Mouse (Mus musculus) limb, embryonic 14.5 days (tissue): ENCODE results near the gene Asb7. TPM values are rescaled to one million over a fixed set of nuclear protein-coding genes. Genes with fewer than 3 reads are reported as not detected.
A peak's percentile ranks its signal among the peaks of the same experiment; 100 is the strongest.

ENCODE experiments used
- ATAC-seq: fragments of 200-750 bp; cut with Nextera tagmentation; 2 replicates; pipeline ENCODE4 v1.8.0; 2017; ENCODE audit warnings: low read depth, moderate number of reproducible peaks, moderate TSS enrichment; ENCODE audit not compliant: low FRiP score
- DNase-seq: peaks from one replicate; pipeline ENCODE4 v3.0.0-alpha.2; 2015; ENCODE audit warnings: low spot score
- H3K27ac ChIP-seq: fragments of 300-500 bp; sonication (generic); replicated peaks from 2 replicates; pipeline ENCODE4 v1.5.1; 2014; ENCODE audit warnings: low read depth, mild to moderate bottlenecking, low read length, moderate library complexity, mixed read lengths
- H3K27me3 ChIP-seq: fragments of 300-500 bp; sonication (generic); 2 replicates; pipeline ENCODE4 v1.6.1; 2014; ENCODE audit warnings: low read length, mixed read lengths; ENCODE audit not compliant: control insufficient read depth, insufficient read depth
- H3K36me3 ChIP-seq: fragments of 300-500 bp; sonication (generic); 2 replicates; pipeline ENCODE4 v1.6.1; 2014; ENCODE audit warnings: mild to moderate bottlenecking, low read length, moderate library complexity, mixed read lengths; ENCODE audit not compliant: control insufficient read depth, insufficient read depth
- H3K4me1 ChIP-seq: fragments of 300-500 bp; sonication (generic); 2 replicates; pipeline ENCODE4 v1.6.1; 2014; ENCODE audit warnings: antibody characterized with exemption, low read length, mixed read lengths; ENCODE audit not compliant: control insufficient read depth, insufficient read depth
- H3K4me2 ChIP-seq: fragments of 300-500 bp; sonication (generic); replicated peaks from 2 replicates; pipeline ENCODE4 v1.6.1; 2014; ENCODE audit warnings: low read depth, mild to moderate bottlenecking, low read length, moderate library complexity; ENCODE audit not compliant: severe bottlenecking
- H3K4me3 ChIP-seq: fragments of 300-500 bp; sonication (generic); replicated peaks from 2 replicates; pipeline ENCODE4 v1.5.1; 2014; ENCODE audit warnings: low read length
- H3K9ac ChIP-seq: fragments of 300-500 bp; sonication (generic); 2 replicates; pipeline ENCODE4 v1.6.1; 2014; ENCODE audit warnings: mild to moderate bottlenecking, low read depth, low read length, moderate library complexity; ENCODE audit not compliant: severe bottlenecking
- H3K9me3 ChIP-seq: fragments of 300-500 bp; sonication (generic); 2 replicates; pipeline ENCODE4 v1.6.1; 2016; ENCODE audit warnings: low read length; ENCODE audit not compliant: control insufficient read depth
- POLR2A ChIP-seq: fragments of 200-500 bp; IDR thresholded peaks from 2 replicates; pipeline ENCODE4 v1.8.0; 2012; ENCODE audit warnings: inconsistent platforms, mild to moderate bottlenecking, moderate library complexity, borderline replicate concordance; ENCODE audit not compliant: insufficient read depth, insufficient read length; ENCODE audit errors: extremely low read depth
- WGBS: fragments of 180-500 bp; shearing (Covaris S2); extraction: QIAGEN DNeasy Blood & Tissue Kit; methylation state at CpG from one replicate; pipeline ENCODE4 v1.1.7; 2014; 5-methylcytosine and 5-hydroxymethylcytosine counted together
- polyA plus RNA-seq, 2 experiments: library from polyadenylated mRNA; depleted of rRNA in 1 of 2; stranded (reverse) in 1 of 2; unstranded in 1 of 2; fragments of >200 nt; fragmentation: Nextera tagmentation in 1 of 2; extraction: Ambion mirVana in 1 of 2; gene quantifications; 2 replicates each; pipeline versions ENCODE4 v1.2.1 to v1.2.3; 2012 to 2014

Asb7 gene
- polyA plus RNA-seq, 2 experiments, result 8.8 to 13.5 TPM

DNA sequence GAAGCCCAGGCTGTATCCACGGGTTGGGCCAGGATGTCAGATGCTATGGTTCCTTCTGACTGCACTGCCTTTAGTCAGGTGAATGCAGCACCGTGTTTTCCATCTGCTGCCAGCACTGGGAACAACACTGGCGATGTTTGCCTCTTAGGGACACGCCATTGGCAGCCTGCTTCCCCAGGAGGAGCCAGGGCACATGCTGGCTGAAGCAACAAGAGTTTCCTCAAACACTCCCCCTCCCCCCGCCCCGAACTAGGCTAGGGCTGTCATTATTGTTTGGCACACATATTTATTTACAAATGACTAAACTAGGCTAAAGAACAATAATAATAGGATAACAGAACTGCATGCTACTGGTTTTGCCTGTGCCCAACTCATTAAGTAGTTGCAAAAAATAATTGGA is 56.0 kb downstream of the Asb7 start:
- ATAC-seq, result no peak
- no peak for DNase-seq
- TF ChIP-seq POLR2A, result no peak
- Histone ChIP-seq H3K4me3 (no peak overlapping the region), H3K36me3 (no peaks in the 10 kb centered on the region), H3K27me3 (no peaks in the 10 kb centered on the region), H3K27ac (no peak overlapping the region), H3K9ac (no peak overlapping the region), H3K4me2 (no peak overlapping the region), H3K9me3 (no peaks in the 10 kb centered on the region), H3K4me1 (no peaks in the 10 kb centered on the region)
- 66% methylated on average over 6 of the region's 6 CpGs for WGBS

DNA sequence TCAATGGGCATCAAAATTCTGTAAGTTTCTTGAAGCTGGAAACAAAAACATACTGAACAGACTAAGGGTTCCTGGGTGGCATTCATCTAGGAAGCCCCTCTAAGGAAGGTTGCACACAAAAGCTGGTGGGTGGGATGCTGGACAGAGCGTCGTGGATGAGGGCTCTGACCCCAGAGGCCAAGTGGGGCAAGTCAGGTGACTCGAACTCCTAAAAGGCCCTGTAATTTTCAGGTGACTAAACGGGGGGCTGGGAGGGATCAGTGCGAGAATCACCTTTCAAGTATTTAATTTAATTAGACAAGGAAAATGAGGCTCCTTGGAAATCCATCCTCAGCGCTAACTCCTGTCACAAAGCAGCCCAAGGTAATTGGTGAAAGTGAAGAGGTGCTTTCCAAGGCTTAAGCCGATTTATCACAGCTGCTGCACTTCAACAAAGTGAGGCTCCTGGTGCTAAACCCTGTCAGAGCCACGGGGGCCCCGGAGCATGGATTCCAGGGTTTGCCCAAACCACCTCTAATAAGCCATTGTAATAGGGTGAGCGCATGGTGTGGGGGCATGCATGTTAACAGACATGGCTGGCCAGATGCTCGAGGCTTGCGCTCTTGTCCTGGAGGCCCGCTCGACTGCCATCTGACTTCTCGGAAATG is 59.1 kb downstream of the Asb7 start:
- DNase-seq (no peak), ATAC-seq (no peak)
- H3K27ac ChIP-seq, result no peak overlapping the region
- TF ChIP-seq POLR2A, result no peak
- WGBS, result 62% methylated on average over 15 of the region's 15 CpGs
- H3K27me3 ChIP-seq, result no peaks in the 10 kb centered on the region
- H3K4me2 ChIP-seq, result no peak overlapping the region
- H3K9ac ChIP-seq, result no peak overlapping the region
- no peak overlapping the region for H3K4me3 ChIP-seq
- H3K9me3 ChIP-seq, result 0 out of 2 replicates have a peak, but pooled peaks cover 2% of the 10 kb centered on the region
- H3K4me1 ChIP-seq, result no peaks in the 10 kb centered on the region
- no peaks in the 10 kb centered on the region for H3K36me3 ChIP-seq

DNA sequence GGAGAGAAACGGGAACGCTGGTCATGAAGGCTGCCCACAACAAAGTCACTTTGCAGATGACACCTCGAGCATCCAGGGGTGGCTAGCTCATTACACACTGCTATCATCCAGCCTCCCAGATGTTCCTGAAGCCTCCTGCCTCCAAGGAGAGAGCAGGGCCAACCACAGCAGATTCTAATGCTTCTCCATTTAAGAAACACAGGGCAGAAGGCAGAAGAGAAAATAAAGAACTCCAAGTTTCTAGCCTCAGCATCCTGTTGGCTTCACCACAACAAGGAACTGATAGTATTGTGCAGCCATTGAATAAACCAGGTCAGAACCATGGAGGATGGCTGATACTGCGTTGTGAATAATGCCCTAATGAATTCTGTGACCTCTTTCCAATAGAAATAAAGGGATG is 60.0 kb downstream of the Asb7 start:
- no peak overlapping the region for H3K27ac ChIP-seq
- no peak for TF ChIP-seq POLR2A
- no peaks in the 10 kb centered on the region for H3K27me3 ChIP-seq
- H3K4me1 ChIP-seq, result no peaks in the 10 kb centered on the region
- 0 out of 2 replicates have a peak, but pooled peaks cover 2% of the 10 kb centered on the region for H3K9me3 ChIP-seq
- WGBS, result 71% methylated on average over 4 of the region's 4 CpGs
- H3K4me3 ChIP-seq, result no peak overlapping the region
- H3K4me2 ChIP-seq, result no peak overlapping the region
- DNase-seq (no peak), ATAC-seq (no peak)
- H3K36me3 ChIP-seq, result no peaks in the 10 kb centered on the region
- H3K9ac ChIP-seq, result no peak overlapping the region

DNA sequence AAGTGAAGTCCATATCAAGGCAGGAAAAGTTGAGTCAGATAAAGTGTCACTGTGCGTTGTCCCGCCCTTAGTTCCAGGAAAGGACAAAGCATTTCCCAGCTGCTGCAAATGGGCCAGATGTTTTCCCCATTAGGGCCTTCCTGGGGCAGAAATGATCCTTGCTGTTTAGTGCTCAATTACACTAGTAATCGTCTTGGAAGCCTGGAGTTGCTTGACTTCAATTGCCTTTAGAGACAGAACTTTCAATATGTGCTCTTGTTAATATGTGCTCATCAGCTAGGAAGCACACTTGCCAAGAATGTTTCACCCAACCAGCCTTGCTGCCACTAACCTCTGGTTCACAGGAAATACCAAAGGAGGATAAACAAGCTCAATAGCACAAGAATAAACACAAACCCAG is 66.0 kb downstream of the Asb7 start:
- H3K36me3 ChIP-seq, result no peaks in the 10 kb centered on the region
- H3K9ac ChIP-seq, result no peak overlapping the region
- no peak overlapping the region for H3K4me2 ChIP-seq
- TF ChIP-seq POLR2A, result no peak
- ATAC-seq (no peak), DNase-seq (peak; percentile 30)
- H3K27ac ChIP-seq, result no peak overlapping the region
- H3K4me3 ChIP-seq, result no peak overlapping the region
- 25% methylated on average over 3 of the region's 3 CpGs for WGBS
- H3K9me3 ChIP-seq, result 0 out of 2 replicates have a peak, but pooled peaks cover 2% of the 10 kb centered on the region
- no peaks in the 10 kb centered on the region for H3K4me1 ChIP-seq
- no peaks in the 10 kb centered on the region for H3K27me3 ChIP-seq

DNA sequence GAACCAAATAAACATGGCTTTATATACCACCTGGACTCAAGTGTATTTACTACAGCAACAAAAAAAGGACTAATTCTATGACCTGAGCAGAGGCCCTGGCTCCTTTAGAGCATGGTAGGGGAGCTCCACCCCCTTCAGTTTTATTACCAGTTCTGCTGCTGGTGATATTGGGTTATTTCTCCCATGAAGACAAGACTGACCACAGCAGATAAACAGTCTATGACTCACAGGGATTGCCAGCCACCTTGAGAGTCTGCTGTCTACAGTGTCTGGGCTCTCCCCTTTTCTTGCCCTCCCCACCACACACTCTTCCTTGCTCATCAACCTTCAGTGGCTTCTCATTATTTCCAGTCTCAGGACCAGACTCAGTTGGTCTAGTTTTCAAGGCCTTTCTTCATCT is 87.5 kb downstream of the Asb7 start:
- Histone ChIP-seq H3K36me3 (no peaks in the 10 kb centered on the region), H3K4me3 (no peak overlapping the region), H3K27me3 (no peaks in the 10 kb centered on the region), H3K4me1 (no peaks in the 10 kb centered on the region), H3K4me2 (no peak overlapping the region), H3K27ac (no peak overlapping the region), H3K9me3 (no peaks in the 10 kb centered on the region), H3K9ac (no peak overlapping the region)
- DNase-seq (no peak), ATAC-seq (no peak)
- TF ChIP-seq POLR2A, result no peak
